Mouse (Mus musculus) liver, embryonic 16.5 days (tissue): ENCODE data around the gene 2210408I21Rik. TPM values are rescaled to one million over a fixed set of nuclear protein-coding genes. Genes with fewer than 3 reads are reported as not detected.

ENCODE experiments used
- ATAC-seq: fragments of 200-750 bp; cut with Nextera tagmentation; 2 replicates; pipeline ENCODE4 v1.8.0; 2017; ENCODE audit warnings: low read depth, mild to moderate bottlenecking, moderate number of reproducible peaks, moderate library complexity
- H3K27ac ChIP-seq: fragments of 300-500 bp; sonication (generic); 2 replicates; pipeline ENCODE4 v1.5.1; 2014; ENCODE audit warnings: mild to moderate bottlenecking, low read length
- H3K27me3 ChIP-seq: fragments of 300-500 bp; sonication (generic); 2 replicates; pipeline ENCODE4 v1.6.1; 2014; ENCODE audit warnings: low read depth, low read length, mixed read lengths; ENCODE audit not compliant: control insufficient read depth, insufficient read depth
- H3K36me3 ChIP-seq: fragments of 300-500 bp; sonication (generic); 2 replicates; pipeline ENCODE4 v1.6.1; 2014; ENCODE audit warnings: mild to moderate bottlenecking; ENCODE audit not compliant: control insufficient read depth, insufficient read depth
- H3K4me1 ChIP-seq: fragments of 300-500 bp; sonication (generic); 2 replicates; pipeline ENCODE4 v1.6.1; 2014; ENCODE audit warnings: low read depth, low read length, mixed read lengths; ENCODE audit not compliant: control insufficient read depth
- H3K4me2 ChIP-seq: fragments of 300-500 bp; sonication (generic); 2 replicates; pipeline ENCODE4 v1.6.1; 2014; ENCODE audit warnings: low read depth, low read length, mixed read lengths
- H3K4me3 ChIP-seq: fragments of 300-500 bp; sonication (generic); 2 replicates; pipeline ENCODE4 v1.5.1; 2014; ENCODE audit warnings: low read depth, mild to moderate bottlenecking, low read length
- H3K9ac ChIP-seq: fragments of 300-500 bp; sonication (generic); 2 replicates; pipeline ENCODE4 v1.6.1; 2014; ENCODE audit warnings: low read depth, low read length
- H3K9me3 ChIP-seq: fragments of 300-500 bp; sonication (generic); replicated peaks from 2 replicates; pipeline ENCODE4 v1.6.1; 2016; ENCODE audit warnings: low read length; ENCODE audit not compliant: control insufficient read depth
- WGBS: fragments of 180-500 bp; shearing (Covaris S2); extraction: QIAGEN DNeasy Blood & Tissue Kit; methylation state at CpG from one replicate; pipeline ENCODE4 v1.1.7; 2014; ENCODE audit not compliant: insufficient replicate concordance; 5-methylcytosine and 5-hydroxymethylcytosine counted together
- polyA plus RNA-seq: library from polyadenylated mRNA; unstranded; fragments of >200 nt; fragmentation: Nextera tagmentation; extraction: Ambion mirVana; gene quantifications from 2 replicates; pipeline ENCODE4 v1.2.1, GENCODE M21; 2015

2210408I21Rik gene
- polyA plus RNA-seq, 1 experiment from 2014 or later = 1.6 TPM

GRCm38 (mm10) chr13:77489938-77490651, 354.8 kb downstream of the 2210408I21Rik start:
- Histone ChIP-seq H3K4me2 (no peak overlapping the region), H3K9ac (no peak overlapping the region), H3K36me3 (no peaks in the 10 kb centered on the region), H3K9me3 (no peaks in the 10 kb centered on the region), H3K4me1 (no peaks in the 10 kb centered on the region), H3K4me3 (no peak overlapping the region), H3K27me3 (no peaks in the 10 kb centered on the region), H3K27ac (no peak overlapping the region)
- ATAC-seq = no peak
- WGBS = 56% methylated on average over 3 of the region's 3 CpGs

GRCm38 (mm10) chr13:77514046-77514445, 378.7 kb downstream of the 2210408I21Rik start:
- Histone ChIP-seq H3K27ac (no peak overlapping the region), H3K9ac (no peak overlapping the region), H3K4me1 (no peaks in the 10 kb centered on the region), H3K4me2 (no peak overlapping the region), H3K9me3 (no peaks in the 10 kb centered on the region), H3K36me3 (no peaks in the 10 kb centered on the region), H3K27me3 (no peaks in the 10 kb centered on the region), H3K4me3 (no peak overlapping the region)
- 57% methylated on average over 1 of the region's 1 CpGs for WGBS
- no peak for ATAC-seq

DNA sequence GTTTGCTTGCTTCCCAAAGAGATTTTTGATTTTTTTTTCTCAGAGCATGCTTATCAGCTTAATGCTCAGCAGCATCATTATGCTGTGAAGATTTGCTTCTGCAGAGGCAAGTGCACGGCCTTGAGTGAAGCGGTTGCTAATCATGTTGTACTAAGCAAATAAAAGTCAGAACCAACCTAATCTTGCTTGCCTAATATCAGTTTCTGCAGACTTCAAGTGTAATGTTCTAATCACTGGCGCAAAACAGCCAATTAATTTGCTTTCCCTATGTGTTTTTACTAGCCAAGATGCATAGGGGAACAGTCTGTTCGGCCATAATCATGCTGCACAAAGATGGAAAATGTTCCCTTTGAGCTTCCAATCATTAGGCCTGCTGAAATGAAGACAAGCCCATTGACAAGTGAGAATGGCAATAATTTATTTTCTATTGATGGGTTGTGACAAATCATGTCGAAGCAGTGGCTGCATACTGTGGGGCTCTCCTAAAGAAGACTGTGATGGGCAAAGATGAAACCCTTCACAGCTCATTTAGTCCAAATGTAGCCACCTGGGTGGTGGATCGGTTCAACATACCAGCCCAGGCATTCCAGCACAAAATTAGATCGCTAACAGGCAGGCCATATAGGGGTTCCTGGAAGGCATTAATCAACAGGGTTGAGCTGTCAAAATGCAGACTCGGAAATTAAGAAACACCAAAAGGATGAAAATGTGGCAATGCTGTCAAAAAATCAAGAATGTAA, 393.8 kb downstream of the 2210408I21Rik start:
- Histone ChIP-seq H3K36me3 (no peaks in the 10 kb centered on the region), H3K4me3 (no peak overlapping the region)
- 55% methylated on average over 8 of the region's 8 CpGs for WGBS

DNA sequence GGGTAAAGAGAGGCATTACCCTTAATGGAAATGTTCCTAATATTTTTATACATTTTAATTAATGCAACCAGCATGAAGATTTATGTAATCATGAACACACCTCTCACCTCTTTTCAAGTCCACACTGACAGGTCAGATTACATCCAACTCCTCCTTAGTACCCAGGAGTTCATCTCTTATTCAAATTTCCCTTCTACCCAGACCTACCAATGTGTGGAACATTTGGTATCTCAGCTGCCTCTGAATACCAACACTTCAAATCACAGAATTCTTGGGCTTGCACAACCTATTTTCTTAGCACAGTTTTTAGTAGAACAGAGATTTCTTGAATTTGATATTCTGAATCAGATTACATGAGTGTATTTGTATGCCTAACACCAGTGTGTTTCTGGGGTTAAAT, 394.4 kb downstream of the 2210408I21Rik start:
- Histone ChIP-seq H3K27me3 (no peaks in the 10 kb centered on the region), H3K4me1 (no peaks in the 10 kb centered on the region), H3K36me3 (no peaks in the 10 kb centered on the region), H3K4me3 (no peak overlapping the region), H3K9me3 (no peaks in the 10 kb centered on the region), H3K27ac (no peak overlapping the region), H3K4me2 (no peak overlapping the region), H3K9ac (no peak overlapping the region)
- ATAC-seq = no peak

More for the DNA sequence above, 393.8 kb downstream of the 2210408I21Rik start:
- Histone ChIP-seq H3K4me1 (no peaks in the 10 kb centered on the region), H3K4me2 (no peak overlapping the region), H3K27me3 (no peaks in the 10 kb centered on the region), H3K27ac (no peak overlapping the region), H3K9ac (no peak overlapping the region), H3K9me3 (no peaks in the 10 kb centered on the region)
- no peak for ATAC-seq

GRCm38 (mm10) chr13:77537466-77537865, 402.1 kb downstream of the 2210408I21Rik start:
- Histone ChIP-seq H3K4me1 (no peaks in the 10 kb centered on the region), H3K9me3 (no peaks in the 10 kb centered on the region), H3K27me3 (no peaks in the 10 kb centered on the region), H3K36me3 (no peaks in the 10 kb centered on the region), H3K27ac (no peak overlapping the region), H3K4me3 (no peak overlapping the region), H3K4me2 (no peak overlapping the region), H3K9ac (no peak overlapping the region)
- no peak for ATAC-seq
- 76% methylated on average over 4 of the region's 4 CpGs for WGBS

DNA sequence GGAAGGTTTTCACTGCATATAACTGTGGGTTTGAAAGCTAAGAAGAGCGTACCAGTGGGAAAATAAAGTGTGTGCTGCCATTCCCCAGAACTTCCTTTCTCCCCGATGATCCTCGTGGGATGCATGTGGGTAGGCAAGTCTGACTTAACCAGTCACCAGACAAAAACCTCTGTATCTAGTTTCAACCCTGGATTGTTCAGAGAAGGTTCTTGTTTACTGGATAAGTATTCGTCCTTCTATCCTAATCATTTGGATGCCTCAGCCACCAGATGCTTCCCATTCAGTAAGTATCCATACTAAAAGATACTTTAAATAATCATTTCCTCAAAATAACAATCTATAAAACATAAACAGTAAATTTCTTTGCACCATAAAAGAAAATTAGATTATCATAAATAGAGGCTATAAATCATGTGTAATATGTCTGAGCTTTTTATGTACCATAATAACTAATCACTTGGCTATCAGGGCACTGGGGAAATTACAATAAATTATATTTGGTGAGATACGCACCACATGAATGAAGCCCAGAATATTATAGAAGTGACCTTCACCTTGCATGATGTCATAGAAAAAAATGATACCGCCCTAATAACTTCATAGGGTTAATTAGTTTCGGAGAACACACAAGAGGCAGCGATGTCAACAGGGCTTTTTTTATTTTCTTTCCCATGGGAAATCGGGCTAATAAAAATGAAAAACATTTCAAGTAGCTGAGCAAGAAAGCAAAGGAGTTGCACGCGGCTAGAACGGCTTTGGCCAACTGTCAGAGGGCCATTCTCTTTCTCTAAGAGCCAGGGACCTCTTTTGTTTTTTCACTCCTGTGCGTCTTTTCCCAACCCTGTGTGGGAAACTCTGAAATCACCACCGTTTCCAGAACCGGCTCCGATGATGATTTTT, 412.4 kb downstream of the 2210408I21Rik start:
- ATAC-seq = no peak
- H3K4me2 ChIP-seq = no peak overlapping the region
- H3K9me3 ChIP-seq = no peaks in the 10 kb centered on the region
- 53% methylated on average over 16 of the region's 16 CpGs for WGBS
- H3K27ac ChIP-seq = no peak overlapping the region
- no peaks in the 10 kb centered on the region for H3K27me3 ChIP-seq
- H3K4me3 ChIP-seq = no peak overlapping the region
- no peaks in the 10 kb centered on the region for H3K36me3 ChIP-seq
- no peaks in the 10 kb centered on the region for H3K4me1 ChIP-seq
- H3K9ac ChIP-seq = no peak overlapping the region

- Histone ChIP-seq H3K36me3 (no peaks in the 10 kb centered on the region), H3K4me3 (no peak overlapping the region), H3K4me1 (no peaks in the 10 kb centered on the region), H3K9ac (no peak overlapping the region), H3K9me3 (no peaks in the 10 kb centered on the region), H3K27ac (no peak overlapping the region), H3K4me2 (no peak overlapping the region), H3K27me3 (no peaks in the 10 kb centered on the region)
- ATAC-seq = no peak
- 25% methylated on average over 3 of the region's 3 CpGs for WGBS
Observed at GRCm38 (mm10) chr13:77548386-77548695, 413.0 kb downstream of the 2210408I21Rik start.

- WGBS = 60% methylated on average over 4 of the region's 4 CpGs
- Histone ChIP-seq H3K27ac (no peak overlapping the region), H3K36me3 (no peaks in the 10 kb centered on the region)
Observed at GRCm38 (mm10) chr13:77548750-77549149, 413.4 kb downstream of the 2210408I21Rik start.

GRCm38 (mm10) chr13:77594011-77594410, 458.7 kb downstream of the 2210408I21Rik start:
- 49% methylated on average over 4 of the region's 4 CpGs for WGBS
- Histone ChIP-seq H3K36me3 (no peaks in the 10 kb centered on the region), H3K27ac (no peak overlapping the region), H3K4me2 (no peak overlapping the region), H3K4me3 (no peak overlapping the region), H3K27me3 (no peaks in the 10 kb centered on the region), H3K9me3 (no peaks in the 10 kb centered on the region), H3K9ac (no peak overlapping the region), H3K4me1 (no peaks in the 10 kb centered on the region)
- ATAC-seq = no peak

More at GRCm38 (mm10) chr13:77548750-77549149, 413.4 kb downstream of the 2210408I21Rik start:
- Histone ChIP-seq H3K4me1 (no peaks in the 10 kb centered on the region), H3K4me3 (no peak overlapping the region), H3K27me3 (no peaks in the 10 kb centered on the region), H3K9me3 (no peaks in the 10 kb centered on the region), H3K4me2 (no peak overlapping the region), H3K9ac (no peak overlapping the region)
- ATAC-seq = no peak
